Mouse (Mus musculus) limb, embryonic 11.5 days (tissue): ENCODE data around the gene Atxn1. TPM values are rescaled to one million over a fixed set of nuclear protein-coding genes. Genes with fewer than 3 reads are reported as not detected.

Experiments used
- ATAC-seq: fragments of 200-750 bp; cut with Nextera tagmentation; 2 replicates; pipeline ENCODE4 v1.8.0; 2017; ENCODE audit warnings: low read depth; ENCODE audit not compliant: insufficient number of reproducible peaks, low FRiP score, low TSS enrichment
- DNase-seq: peaks from one replicate; pipeline ENCODE4 v3.0.0-alpha.2; 2015; ENCODE audit warnings: low spot score
- H3K27ac ChIP-seq: fragments of 300-500 bp; sonication (generic); replicated peaks from 2 replicates; pipeline ENCODE4 v1.5.1; 2014; ENCODE audit warnings: low read depth, mild to moderate bottlenecking, low read length
- H3K27me3 ChIP-seq: fragments of 300-500 bp; sonication (generic); 2 replicates; pipeline ENCODE4 v1.6.1; 2014; ENCODE audit warnings: mild to moderate bottlenecking, low read length, mixed read lengths; ENCODE audit not compliant: control insufficient read depth, insufficient read depth
- H3K36me3 ChIP-seq: fragments of 300-500 bp; sonication (generic); 2 replicates; pipeline ENCODE4 v1.6.1; 2014; ENCODE audit warnings: mild to moderate bottlenecking, low read length, moderate library complexity, mixed read lengths; ENCODE audit not compliant: control insufficient read depth, insufficient read depth
- H3K4me1 ChIP-seq: fragments of 300-500 bp; sonication (generic); 2 replicates; pipeline ENCODE4 v1.6.1; 2014; ENCODE audit warnings: low read length, mixed read lengths; ENCODE audit not compliant: control insufficient read depth, insufficient read depth
- H3K4me2 ChIP-seq: fragments of 300-500 bp; sonication (generic); 2 replicates; pipeline ENCODE4 v1.6.1; 2014; ENCODE audit warnings: low read depth, mild to moderate bottlenecking, moderate library complexity; ENCODE audit not compliant: severe bottlenecking
- H3K4me3 ChIP-seq: fragments of 300-500 bp; sonication (generic); 2 replicates; pipeline ENCODE4 v1.5.1; 2014; ENCODE audit warnings: low read depth, low read length
- H3K9ac ChIP-seq: fragments of 300-500 bp; sonication (generic); 2 replicates; pipeline ENCODE4 v1.6.1; 2014; ENCODE audit warnings: mild to moderate bottlenecking, low read length
- H3K9me3 ChIP-seq: fragments of 300-500 bp; sonication (generic); 2 replicates; pipeline ENCODE4 v1.6.1; 2016; ENCODE audit warnings: low read length; ENCODE audit not compliant: control insufficient read depth
- WGBS: fragments of 180-500 bp; shearing (Covaris S2); extraction: QIAGEN DNeasy Blood & Tissue Kit; methylation state at CpG from one replicate; pipeline ENCODE4 v1.1.7; 2014; 5-methylcytosine and 5-hydroxymethylcytosine counted together
- polyA plus RNA-seq: library from polyadenylated mRNA; unstranded; fragments of >200 nt; fragmentation: Nextera tagmentation; extraction: Ambion mirVana; gene quantifications from 2 replicates; pipeline ENCODE4 v1.2.1, GENCODE M21; 2014

The Atxn1 gene
- polyA plus RNA-seq, 1 experiment from 2014 or later: 1.5 TPM

DNA sequence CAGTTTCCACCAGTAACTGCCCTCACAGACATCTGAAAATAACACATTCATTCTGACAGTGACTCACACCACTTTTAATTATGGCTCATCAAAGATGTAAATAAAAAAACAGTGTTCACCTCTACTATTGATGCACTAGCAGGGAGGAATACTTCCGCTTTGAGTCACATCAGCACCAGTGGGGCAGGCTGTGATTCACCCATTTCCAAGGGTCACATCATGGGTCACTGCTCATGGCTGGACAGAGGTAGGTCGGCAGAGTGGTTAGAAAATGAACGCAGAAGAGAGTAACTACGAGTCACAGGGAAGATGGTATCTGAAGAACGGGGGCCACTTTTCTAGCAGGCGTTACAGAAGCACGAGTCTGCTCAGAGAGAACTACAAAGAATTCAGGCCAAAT, 124.9 kb downstream of the Atxn1 start:
- WGBS: 87% methylated on average over 7 of the region's 7 CpGs

DNA sequence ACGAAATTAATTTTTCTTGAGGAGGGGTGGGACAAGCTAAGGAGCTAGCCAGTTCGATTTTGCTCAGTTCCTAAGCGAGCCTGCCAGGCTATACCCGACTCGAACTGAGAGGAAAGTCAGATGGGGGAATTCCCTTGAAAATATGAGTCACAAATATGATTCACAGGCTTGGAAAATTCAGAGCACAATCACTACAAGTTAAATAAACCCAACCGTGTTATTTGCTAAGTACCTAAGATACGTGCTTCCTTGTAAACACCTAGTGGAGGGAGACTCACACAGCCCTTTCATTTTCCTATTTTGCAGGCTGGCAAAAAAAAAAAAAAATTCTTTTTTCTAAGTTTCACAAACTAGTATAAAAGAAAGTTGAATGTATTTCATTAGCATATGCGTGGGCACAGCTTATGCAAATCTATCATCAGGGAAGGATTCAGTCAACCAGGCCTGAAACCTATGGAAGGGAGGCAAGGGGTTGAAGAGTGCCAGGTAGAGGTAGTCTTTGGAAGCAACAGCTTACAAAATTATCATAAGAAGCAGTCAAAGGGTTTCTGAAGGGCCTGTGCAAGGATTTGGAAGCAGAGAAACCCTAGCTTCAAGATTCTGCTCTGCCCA, 127.1 kb downstream of the Atxn1 start:
- Histone ChIP-seq H3K36me3 (no peaks in the 10 kb centered on the region), H3K27me3 (no peaks in the 10 kb centered on the region), H3K27ac (no peak overlapping the region), H3K4me2 (no peak overlapping the region), H3K4me1 (peaks cover 2% of the 10 kb centered on the region; the same call in 1 of the 2 replicates), H3K9ac (no peak overlapping the region), H3K4me3 (no peak overlapping the region), H3K9me3 (no peaks in the 10 kb centered on the region)
- ATAC-seq (no peak), DNase-seq (no peak)
- 88% methylated on average over 8 of the region's 8 CpGs for WGBS

More for the DNA sequence above, 124.9 kb downstream of the Atxn1 start:
- Histone ChIP-seq H3K9me3 (no peaks in the 10 kb centered on the region), H3K4me3 (no peak overlapping the region), H3K36me3 (no peaks in the 10 kb centered on the region), H3K4me2 (no peak overlapping the region), H3K27me3 (no peaks in the 10 kb centered on the region), H3K27ac (no peak overlapping the region), H3K9ac (no peak overlapping the region), H3K4me1 (peaks cover 3% of the 10 kb centered on the region; the same call in 1 of the 2 replicates)
- DNase-seq (no peak), ATAC-seq (no peak)

DNA sequence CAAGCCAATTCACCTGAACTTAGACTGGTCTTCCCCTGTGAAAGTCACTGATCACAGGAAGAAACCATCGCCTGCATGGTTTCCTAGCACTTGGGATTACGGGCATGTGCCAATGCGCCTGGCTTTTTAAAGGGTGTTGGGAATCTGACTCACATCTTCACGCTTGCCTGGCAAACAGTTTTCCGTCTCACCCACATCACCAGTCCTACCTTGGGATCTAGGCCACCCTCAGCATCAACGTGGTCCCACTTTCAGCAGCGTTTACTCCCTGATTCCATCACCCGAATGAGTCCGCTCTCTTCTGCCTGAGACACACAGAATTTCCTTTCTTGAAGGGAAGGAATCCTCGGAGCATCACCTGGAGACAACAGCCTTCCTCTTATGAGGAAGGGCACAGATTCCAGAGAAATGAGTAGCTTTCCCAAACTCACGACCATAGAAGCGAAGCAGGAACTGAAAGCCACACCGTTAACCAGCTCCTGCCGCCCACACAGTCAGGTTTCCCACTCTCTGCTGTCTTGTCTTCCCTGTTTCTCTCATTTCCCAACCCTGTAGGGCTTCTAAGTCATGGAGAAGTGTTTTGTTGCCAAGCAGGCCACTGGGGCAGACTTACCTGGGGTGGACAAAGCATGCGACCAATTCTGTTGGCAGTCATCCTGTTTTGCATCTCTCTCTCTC, 128.3 kb downstream of the Atxn1 start:
- H3K9ac ChIP-seq: no peak overlapping the region
- H3K4me1 ChIP-seq: no peaks in the 10 kb centered on the region
- 90% methylated on average over 15 of the region's 15 CpGs for WGBS
- no peaks in the 10 kb centered on the region for H3K9me3 ChIP-seq
- DNase-seq (no peak), ATAC-seq (no peak)
- no peaks in the 10 kb centered on the region for H3K27me3 ChIP-seq
- no peak overlapping the region for H3K4me3 ChIP-seq
- no peak overlapping the region for H3K4me2 ChIP-seq
- H3K27ac ChIP-seq: no peak overlapping the region
- H3K36me3 ChIP-seq: no peaks in the 10 kb centered on the region

DNA sequence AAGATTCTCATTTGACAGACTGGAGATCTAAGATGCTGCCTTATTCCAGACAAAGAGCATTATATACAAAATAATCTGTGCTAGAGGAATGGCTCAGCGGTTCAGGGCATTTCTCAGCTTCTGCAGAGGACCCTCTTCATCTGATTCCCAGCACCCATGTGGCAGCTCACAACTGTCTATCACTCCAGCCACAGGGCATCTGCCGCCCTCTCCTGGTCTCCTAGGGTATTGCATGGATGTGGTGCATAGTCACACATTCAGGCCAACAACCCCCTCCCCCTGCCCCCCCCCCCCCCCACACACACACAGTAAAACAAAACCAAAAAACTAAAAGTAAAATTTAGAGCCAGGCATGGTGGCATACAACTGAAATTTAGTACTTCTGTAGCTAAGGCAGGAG, 130.5 kb downstream of the Atxn1 start:
- Histone ChIP-seq H3K4me2 (no peak overlapping the region), H3K4me1 (no peaks in the 10 kb centered on the region), H3K4me3 (no peak overlapping the region), H3K9ac (no peak overlapping the region), H3K9me3 (no peaks in the 10 kb centered on the region), H3K36me3 (no peaks in the 10 kb centered on the region), H3K27ac (no peak overlapping the region), H3K27me3 (no peaks in the 10 kb centered on the region)
- ATAC-seq (no peak), DNase-seq (no peak)
- WGBS: 82% methylated on average over 2 of the region's 2 CpGs

DNA sequence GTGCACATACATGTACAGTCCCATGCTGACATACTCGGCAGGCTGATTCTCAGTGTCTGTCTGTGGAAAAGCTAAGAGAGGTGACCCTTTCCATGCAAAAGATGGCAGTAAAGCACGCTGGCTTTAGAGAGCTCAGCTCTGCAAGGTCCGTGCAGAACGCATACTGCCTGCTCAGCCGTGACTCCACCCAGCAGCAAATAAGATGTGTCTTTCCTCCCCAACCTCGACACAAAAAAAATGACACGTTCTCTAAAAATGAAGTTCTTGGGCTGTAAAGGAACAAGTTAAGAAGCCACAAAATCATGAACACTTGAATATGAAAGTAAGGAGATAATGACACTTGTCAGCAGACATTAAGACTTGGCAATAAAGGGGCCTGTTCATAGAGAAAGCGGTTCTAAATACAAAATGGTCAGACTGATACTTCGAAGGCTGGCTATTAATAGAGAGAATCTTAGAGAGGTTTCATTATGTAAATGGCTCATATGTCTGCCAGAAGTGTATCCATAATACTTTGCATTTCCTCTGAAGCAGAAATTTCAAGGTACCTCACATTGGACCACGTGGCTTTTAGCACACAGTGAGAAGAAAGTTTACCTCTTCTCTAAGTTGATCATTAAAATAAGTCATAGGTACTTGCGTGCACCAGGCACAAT, 132.0 kb downstream of the Atxn1 start:
- 88% methylated on average over 11 of the region's 11 CpGs for WGBS
- H3K4me2 ChIP-seq: no peak overlapping the region
- ATAC-seq (no peak), DNase-seq (no peak)
- H3K9ac ChIP-seq: no peak overlapping the region
- no peaks in the 10 kb centered on the region for H3K9me3 ChIP-seq
- H3K36me3 ChIP-seq: no peaks in the 10 kb centered on the region
- H3K27me3 ChIP-seq: no peaks in the 10 kb centered on the region
- no peak overlapping the region for H3K27ac ChIP-seq
- no peaks in the 10 kb centered on the region for H3K4me1 ChIP-seq
- H3K4me3 ChIP-seq: no peak overlapping the region

DNA sequence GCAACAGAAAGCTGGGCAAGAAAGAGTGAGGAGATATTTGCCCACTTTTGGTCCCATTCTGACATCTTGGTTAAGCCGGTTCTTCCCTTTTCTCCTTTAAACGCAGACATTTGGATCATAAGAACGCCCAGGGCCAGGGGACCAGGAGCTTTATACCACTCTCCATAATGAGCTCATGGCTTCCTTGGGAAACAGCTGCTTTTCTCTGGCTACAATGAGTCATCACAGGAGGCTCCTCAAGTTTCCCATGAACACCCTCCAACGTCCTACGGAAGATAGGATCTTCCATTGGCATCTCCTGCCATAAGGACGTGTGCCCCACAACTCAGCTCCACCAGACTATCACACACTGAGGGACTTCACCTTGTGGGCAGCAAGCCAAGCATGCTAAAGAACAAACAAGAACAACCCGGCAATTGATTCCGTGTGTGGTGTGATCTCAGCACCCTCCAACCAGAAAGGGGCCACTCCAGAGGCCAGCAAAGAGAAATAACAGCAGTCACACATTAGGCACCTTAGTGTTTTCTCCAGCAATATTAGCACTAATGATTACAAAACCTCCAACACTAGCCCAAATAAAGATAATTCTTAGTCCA, 135.4 kb downstream of the Atxn1 start:
- no peak overlapping the region for H3K27ac ChIP-seq
- H3K36me3 ChIP-seq: no peaks in the 10 kb centered on the region
- no peak overlapping the region for H3K4me3 ChIP-seq
- no peaks in the 10 kb centered on the region for H3K27me3 ChIP-seq
- no peak overlapping the region for H3K9ac ChIP-seq
- no peaks in the 10 kb centered on the region for H3K4me1 ChIP-seq
- DNase-seq: no peak
- no peak for ATAC-seq
- H3K4me2 ChIP-seq: no peak overlapping the region
- no peaks in the 10 kb centered on the region for H3K9me3 ChIP-seq
- WGBS: 90% methylated on average over 8 of the region's 8 CpGs

DNA sequence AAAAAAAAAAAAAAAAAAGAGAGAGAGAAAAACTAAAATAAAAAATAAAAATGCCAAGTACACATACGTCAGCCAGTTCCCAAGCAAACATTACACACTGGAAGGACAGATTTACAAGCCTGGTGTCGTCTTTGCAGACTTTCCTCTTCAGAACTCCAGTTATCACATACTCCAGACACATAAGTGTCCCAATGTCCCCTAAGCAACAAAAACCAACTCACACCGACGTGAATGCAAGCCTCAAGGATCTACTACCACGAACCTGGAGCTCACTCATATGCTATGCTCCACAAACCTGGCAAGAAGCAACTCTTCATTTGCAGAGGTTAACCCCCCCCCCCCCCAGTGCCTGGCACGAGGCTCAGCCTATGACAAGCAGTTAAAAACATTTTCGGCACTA, 136.8 kb downstream of the Atxn1 start:
- no peak overlapping the region for H3K4me2 ChIP-seq
- H3K27me3 ChIP-seq: no peaks in the 10 kb centered on the region
- no peak overlapping the region for H3K27ac ChIP-seq
- no peak overlapping the region for H3K9ac ChIP-seq
- no peak for ATAC-seq
- no peak for DNase-seq
- H3K9me3 ChIP-seq: no peaks in the 10 kb centered on the region
- no peak overlapping the region for H3K4me3 ChIP-seq
- 81% methylated on average over 7 of the region's 7 CpGs for WGBS
- no peaks in the 10 kb centered on the region for H3K36me3 ChIP-seq
- no peaks in the 10 kb centered on the region for H3K4me1 ChIP-seq

DNA sequence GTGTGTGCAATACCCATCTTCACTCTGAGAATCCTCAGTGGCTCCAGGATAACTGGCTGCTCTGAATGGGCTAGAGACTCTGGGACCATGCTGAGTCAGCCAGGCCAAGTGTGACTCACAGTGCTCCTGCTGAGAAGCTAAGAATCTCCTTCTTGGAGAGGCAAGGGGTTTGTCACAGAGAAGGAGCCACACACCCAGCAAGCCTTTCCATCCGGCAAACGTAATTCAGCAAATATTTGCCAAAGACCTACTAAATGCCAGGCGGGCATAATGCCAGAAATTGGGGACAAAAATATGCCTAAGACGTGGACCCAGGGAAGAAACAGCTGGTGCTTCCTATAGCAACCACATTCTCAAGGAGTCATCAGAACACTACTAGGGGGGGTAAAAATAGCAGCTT, 137.2 kb downstream of the Atxn1 start:
- H3K27ac ChIP-seq: no peak overlapping the region
- H3K4me3 ChIP-seq: no peak overlapping the region
- WGBS: 69% methylated on average over 4 of the region's 4 CpGs
- no peaks in the 10 kb centered on the region for H3K4me1 ChIP-seq
- no peaks in the 10 kb centered on the region for H3K9me3 ChIP-seq
- DNase-seq (no peak), ATAC-seq (no peak)
- no peaks in the 10 kb centered on the region for H3K27me3 ChIP-seq
- H3K36me3 ChIP-seq: no peaks in the 10 kb centered on the region
- no peak overlapping the region for H3K4me2 ChIP-seq
- H3K9ac ChIP-seq: no peak overlapping the region
